Mouse (Mus musculus) embryonic fibroblast, embryonic 13.5 days (primary cell): Measurements from ENCODE around the gene Lao1. TPM values are rescaled to one million over a fixed set of nuclear protein-coding genes. Genes with fewer than 3 reads are reported as not detected.
"Not testable (repeated sequence)": the region's sequence is repeated elsewhere in the genome, so short reads cannot be mapped to it uniquely, and the experiment has no call there.

Experiments
- H3K27ac ChIP-seq: 2 replicates; pipeline ENCODE4 v1.5.1; 2012; ENCODE audit warnings: low read length, control low read depth, inconsistent platforms; ENCODE audit not compliant: insufficient read depth
- H3K4me1 ChIP-seq: 2 replicates; pipeline ENCODE4 v1.6.1; 2011; ENCODE audit warnings: low read length; ENCODE audit not compliant: control insufficient read depth, insufficient read depth
- H3K4me3 ChIP-seq: 2 replicates; pipeline ENCODE4 v1.5.1; 2011; ENCODE audit warnings: mild to moderate bottlenecking, control low read depth, low read length; ENCODE audit not compliant: insufficient read depth
- CTCF ChIP-seq: IDR thresholded peaks from 2 replicates; pipeline ENCODE4 v1.5.1; 2011; ENCODE audit warnings: mild to moderate bottlenecking, control low read depth, low read length, moderate library complexity, borderline replicate concordance; ENCODE audit not compliant: insufficient read depth
- POLR2A ChIP-seq: IDR thresholded peaks from 2 replicates; pipeline ENCODE4 v1.6.1; 2011; ENCODE audit warnings: low read depth, mild to moderate bottlenecking, control low read depth, low read length, moderate library complexity
- polyA plus RNA-seq: library from polyadenylated mRNA; stranded (reverse); fragments of >200 nt; gene quantifications from 2 replicates; pipeline ENCODE4 v1.2.4, GENCODE M21; 2011; ENCODE audit warnings: low read depth; ENCODE audit not compliant: missing spikeins, insufficient read length

Gene Lao1
- not detected in 2 replicates for polyA plus RNA-seq

DNA sequence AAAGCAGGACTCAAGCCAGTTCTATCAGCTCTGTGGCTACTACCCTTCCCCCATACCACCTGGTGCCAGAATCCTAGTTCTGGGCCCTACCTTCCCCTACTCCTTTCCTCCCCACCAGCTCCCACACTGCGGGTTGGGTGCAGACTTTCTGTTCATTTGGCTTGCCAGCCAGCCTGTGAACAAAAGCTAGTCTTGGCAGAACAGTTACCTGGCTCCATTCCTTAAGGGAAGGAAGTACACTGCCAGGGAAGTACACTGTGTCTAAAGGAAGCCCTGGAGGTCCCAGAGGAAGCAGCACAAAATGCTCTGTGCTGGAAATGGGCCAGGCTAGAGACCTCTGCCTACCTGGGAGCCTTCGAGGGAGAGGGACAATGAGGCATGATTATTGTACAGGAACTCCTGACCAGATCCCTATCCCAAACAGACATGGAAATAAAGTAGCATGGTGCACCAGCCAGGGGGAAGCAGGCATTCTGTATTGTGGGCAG lies at the start of gene Lao1:
Gene Lao1, plus strand, starts transcription at position 438 of the 488 bp plus-strand sequence.
- Histone ChIP-seq H3K4me3 (no peak within 1 kb of the TSS), H3K27ac (no peak within 1 kb of the TSS), H3K4me1 (no peaks in the 10 kb centered on the region)
- TF ChIP-seq CTCF (no peak), POLR2A (no peak)

DNA sequence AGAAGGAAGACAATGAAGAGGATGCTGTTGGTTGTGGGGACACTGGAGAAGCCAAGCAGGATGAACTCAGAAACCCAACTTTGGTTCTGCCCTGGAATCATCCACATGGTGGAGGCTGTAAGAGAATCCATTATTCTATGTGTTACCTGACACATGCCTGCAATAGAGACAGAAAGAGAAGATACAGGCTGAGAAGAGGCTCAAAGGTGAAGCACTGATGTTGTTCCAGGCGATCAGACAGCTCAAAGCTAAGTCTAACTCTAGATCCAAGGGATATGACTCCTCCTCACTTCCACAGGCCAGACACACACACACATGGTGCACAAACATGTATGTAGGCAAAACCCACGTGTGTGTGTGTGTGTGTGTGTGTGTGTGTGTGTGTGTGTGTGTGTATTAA lies 44.0 kb upstream of the Lao1 start, which contains the start of gene Olfr1329:
Gene Olfr1329, minus strand, starts transcription at position 101 of the 400 bp plus-strand sequence.
- H3K4me3 ChIP-seq, H3K27ac ChIP-seq, H3K4me1 ChIP-seq: not testable (repeated sequence)

DNA sequence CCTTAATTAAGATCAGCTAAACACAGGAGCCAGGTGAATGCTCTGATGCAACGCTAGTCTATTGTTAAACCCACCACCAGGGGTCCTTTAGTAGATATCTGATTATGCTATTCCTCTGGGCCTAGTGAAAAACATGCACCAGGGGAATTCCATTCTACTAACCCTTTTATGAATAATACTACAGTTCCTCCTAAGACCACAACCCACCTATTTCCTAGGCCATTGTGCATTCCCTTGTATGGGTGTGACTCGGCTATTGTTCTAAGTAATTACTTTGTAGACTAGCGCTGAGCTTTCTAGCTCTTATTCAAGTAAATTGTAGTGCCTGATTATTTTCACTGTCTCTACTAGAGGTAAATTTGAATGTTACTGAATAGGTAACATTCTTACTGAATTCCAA lies 30.1 kb upstream of the Lao1 start:
- H3K4me1 ChIP-seq, H3K27ac ChIP-seq, H3K4me3 ChIP-seq: not testable (repeated sequence)

DNA sequence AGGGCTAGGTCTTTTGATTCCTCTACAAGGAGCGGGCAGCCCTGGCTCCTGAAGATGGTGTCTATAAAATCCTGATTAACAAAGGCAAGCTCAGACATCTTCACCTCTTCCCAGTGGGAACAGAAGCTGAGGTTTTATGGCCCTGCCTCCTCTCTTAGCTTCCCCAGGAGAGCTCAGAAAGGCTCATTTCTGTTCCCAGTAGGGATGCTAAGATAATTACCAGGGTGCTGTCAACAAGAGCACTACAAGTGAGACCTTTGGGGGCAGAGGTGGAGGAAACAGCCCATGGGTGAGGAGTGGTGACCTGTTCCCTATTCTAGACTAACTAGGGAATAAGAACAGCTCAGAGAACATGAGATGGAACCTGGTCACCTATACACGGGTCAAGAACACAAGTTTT lies 22.9 kb upstream of the Lao1 start, which contains the start of gene Olfr1328:
Gene Olfr1328, minus strand, starts transcription at position 101 of the 400 bp plus-strand sequence.
- Histone ChIP-seq H3K27ac (no peak within 1 kb of the TSS), H3K4me3 (no peak within 1 kb of the TSS), H3K4me1 (no peaks in the 10 kb centered on the region)
- TF ChIP-seq CTCF: no peak

DNA sequence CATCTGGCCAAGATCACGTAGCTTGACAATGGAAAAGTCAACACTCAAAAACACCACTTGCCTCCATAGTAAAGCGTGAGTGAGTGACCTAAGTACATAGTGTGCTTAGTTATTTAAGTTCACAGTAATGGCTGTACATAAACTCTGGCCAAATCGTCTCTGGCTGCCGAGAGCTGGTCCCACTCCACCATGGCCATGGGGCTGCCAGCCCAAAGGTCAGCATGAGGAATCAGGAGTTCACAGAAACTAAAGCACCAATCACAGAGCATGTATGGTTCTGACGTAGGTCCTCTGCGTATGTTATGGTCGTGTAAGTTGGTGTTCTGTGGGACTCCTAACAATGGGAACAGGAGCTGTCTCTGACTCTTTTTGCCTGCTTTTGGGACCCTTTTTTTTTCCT lies 2.6 kb upstream of the Lao1 start:
- H3K4me1 ChIP-seq: no peaks in the 10 kb centered on the region
- H3K27ac ChIP-seq: no peak overlapping the region
- no peak overlapping the region for H3K4me3 ChIP-seq
- TF ChIP-seq POLR2A (no peak), CTCF (no peak)

DNA sequence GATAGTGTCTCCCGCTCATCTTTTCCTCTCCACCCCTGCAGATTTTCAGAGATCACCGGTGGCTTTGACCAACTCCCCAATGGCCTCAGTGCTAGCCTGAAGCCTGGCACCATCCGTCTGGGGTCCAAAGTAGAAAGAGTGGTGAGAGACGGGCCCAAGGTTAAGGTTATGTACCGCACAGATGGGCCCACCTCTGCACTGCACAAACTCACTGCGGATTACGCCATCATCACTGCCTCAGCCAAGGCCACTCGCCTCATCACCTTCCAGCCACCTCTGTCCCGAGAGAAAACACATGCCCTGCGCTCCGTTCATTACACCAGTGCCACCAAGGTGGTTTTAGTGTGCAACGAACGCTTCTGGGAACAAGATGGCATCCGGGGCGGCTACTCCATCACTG lies 6.3 kb downstream of the Lao1 start:
- Histone ChIP-seq H3K4me1 (no peaks in the 10 kb centered on the region), H3K27ac (no peak overlapping the region), H3K4me3 (no peak overlapping the region)
- TF ChIP-seq POLR2A: no peak

DNA sequence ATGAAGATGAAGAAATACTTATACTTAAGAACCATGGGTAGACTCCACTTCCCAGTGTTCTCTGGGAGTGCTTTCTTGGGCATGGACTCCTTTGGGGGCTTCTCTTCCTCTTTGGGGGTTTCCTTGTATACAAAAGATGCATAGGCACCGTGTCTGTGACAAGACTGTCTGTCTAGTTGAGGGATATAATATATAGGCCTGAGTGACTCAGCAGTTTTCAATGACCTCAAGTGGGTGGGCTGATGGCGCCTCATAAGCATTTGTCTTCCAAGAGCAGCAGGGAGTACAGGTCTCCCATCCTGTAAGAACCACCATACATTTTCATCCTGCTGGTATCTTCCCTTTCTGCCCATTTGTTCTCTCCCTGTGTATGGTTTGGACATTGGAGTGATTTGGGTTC lies 11.9 kb downstream of the Lao1 start:
- TF ChIP-seq POLR2A (no peak), CTCF (no peak)

DNA sequence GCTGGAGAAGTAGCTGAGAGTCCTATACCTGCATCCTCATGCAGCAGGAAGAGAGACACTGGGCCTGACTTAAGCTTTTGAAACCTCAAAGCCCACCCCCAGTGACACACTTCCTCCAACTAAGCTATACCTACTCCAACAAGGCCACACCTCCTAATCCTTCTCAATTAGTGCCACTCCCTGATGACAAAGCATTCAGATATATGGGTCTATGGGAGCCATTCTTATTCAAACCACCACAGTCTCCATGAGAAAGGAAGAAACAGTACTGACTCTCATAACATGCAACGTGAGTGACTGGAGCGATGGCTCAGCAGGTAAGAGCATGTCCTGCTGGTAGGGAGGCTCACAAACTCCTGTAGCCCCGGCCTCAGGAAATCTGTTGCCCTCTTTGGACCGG lies 23.9 kb downstream of the Lao1 start:
- TF ChIP-seq POLR2A (no peak), CTCF (no peak)
- Histone ChIP-seq H3K4me1 (no peaks in the 10 kb centered on the region), H3K4me3 (no peak overlapping the region), H3K27ac (no peak overlapping the region)

More for the DNA sequence above, 11.9 kb downstream of the Lao1 start:
- H3K4me3 ChIP-seq: no peak overlapping the region
- H3K27ac ChIP-seq: no peak overlapping the region
- H3K4me1 ChIP-seq: no peaks in the 10 kb centered on the region

DNA sequence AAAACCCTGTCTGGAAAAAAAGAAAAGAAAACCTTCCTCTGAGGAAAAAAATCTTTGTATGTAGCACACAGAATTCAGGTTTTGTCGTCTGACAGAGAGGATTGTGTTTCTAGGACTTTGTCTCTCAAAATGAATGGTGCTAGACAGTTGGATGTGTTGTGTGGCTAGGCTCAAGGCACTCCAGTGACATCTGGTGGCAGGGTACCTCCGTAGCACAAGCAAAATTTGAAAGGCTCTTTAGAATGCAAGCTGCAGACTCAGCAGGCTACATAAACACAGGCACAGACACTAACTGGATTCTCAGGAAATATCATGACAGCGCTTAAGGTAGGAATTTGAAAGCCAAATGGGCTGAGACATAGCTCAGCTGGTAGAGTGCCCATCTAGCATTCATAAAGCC lies 27.2 kb downstream of the Lao1 start:
- Histone ChIP-seq H3K4me3 (no peak overlapping the region), H3K4me1 (no peaks in the 10 kb centered on the region)
- no peak for TF ChIP-seq POLR2A
- TF ChIP-seq CTCF: peak; percentile 73; the same call in 1 of the 2 replicates

DNA sequence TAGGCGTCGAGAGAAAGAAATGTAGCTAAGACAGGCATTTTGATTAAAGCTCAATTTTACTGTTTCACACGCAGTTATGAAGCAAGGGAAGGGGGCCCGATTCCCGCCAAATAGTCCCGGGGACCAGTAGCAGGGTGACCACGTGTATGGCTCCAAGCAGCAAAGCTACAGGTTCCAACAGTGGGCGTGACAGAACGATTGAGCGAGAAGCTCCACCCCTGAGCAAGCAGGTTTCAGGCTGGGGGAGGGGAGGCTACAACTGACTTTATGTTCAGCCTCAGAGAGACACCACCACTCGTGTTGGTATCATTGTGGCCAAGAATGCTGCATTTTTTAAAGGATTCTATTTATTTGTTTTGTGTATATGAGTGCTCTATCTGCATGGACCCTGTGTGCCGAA lies 28.0 kb downstream of the Lao1 start:
- Histone ChIP-seq H3K27ac (no peak overlapping the region), H3K4me1 (no peaks in the 10 kb centered on the region), H3K4me3 (no peak overlapping the region)
- TF ChIP-seq CTCF (no peak), POLR2A (no peak)

More for the DNA sequence above, 27.2 kb downstream of the Lao1 start:
- H3K27ac ChIP-seq: no peak overlapping the region

DNA sequence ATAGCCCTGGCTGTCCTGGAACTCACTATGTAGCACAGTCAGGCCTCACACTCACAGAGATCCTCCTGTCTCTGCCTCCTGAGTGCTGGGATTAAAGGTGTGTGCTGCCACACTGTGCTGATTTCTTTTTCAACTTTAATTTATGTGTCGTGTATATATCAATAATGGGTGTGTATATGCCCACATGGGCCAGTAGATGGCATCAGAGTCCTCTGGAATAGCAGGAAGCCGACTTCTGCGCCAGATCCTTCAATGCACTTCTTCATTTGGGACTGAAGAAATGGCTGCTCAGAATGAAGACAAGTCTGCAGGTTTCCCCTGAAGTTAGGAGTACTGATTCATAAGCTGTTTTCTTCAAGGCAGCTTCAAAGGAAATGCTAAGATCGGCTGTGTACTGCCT lies 30.4 kb downstream of the Lao1 start:
- H3K27ac ChIP-seq: no peak overlapping the region
- TF ChIP-seq POLR2A (no peak), CTCF (no peak)
- no peaks in the 10 kb centered on the region for H3K4me1 ChIP-seq
- H3K4me3 ChIP-seq: no peak overlapping the region
